Mouse (Mus musculus) midbrain, postnatal 0 days (tissue): ENCODE measurements around the gene Nos1. TPM values are rescaled to one million over a fixed set of nuclear protein-coding genes. Genes with fewer than 3 reads are reported as not detected.

Experiments
- ATAC-seq: fragments of 200-750 bp; cut with Nextera tagmentation; 2 replicates; pipeline ENCODE4 v1.8.0; 2017; ENCODE audit warnings: moderate number of reproducible peaks, mild to moderate bottlenecking, moderate TSS enrichment, moderate library complexity; ENCODE audit not compliant: low FRiP score
- DNase-seq: peaks from one replicate; pipeline ENCODE4 v3.0.0-alpha.2; 2015; ENCODE audit warnings: low spot score
- H3K27ac ChIP-seq: fragments of 300-500 bp; sonication (generic); 2 replicates; pipeline ENCODE4 v1.5.1; 2014; ENCODE audit warnings: low read depth, mild to moderate bottlenecking, low read length, mixed read lengths
- H3K27me3 ChIP-seq: fragments of 300-500 bp; sonication (generic); 2 replicates; pipeline ENCODE4 v1.6.1; 2014; ENCODE audit warnings: low read length, control low read depth, mixed read lengths; ENCODE audit not compliant: insufficient read depth
- H3K36me3 ChIP-seq: fragments of 300-500 bp; sonication (generic); 2 replicates; pipeline ENCODE4 v1.6.1; 2014; ENCODE audit warnings: low read length, control low read depth, mixed read lengths; ENCODE audit not compliant: insufficient read depth
- H3K4me1 ChIP-seq: fragments of 300-500 bp; sonication (generic); 2 replicates; pipeline ENCODE4 v1.6.1; 2014; ENCODE audit warnings: mild to moderate bottlenecking, control low read depth, antibody characterized with exemption, low read length, mixed read lengths; ENCODE audit not compliant: insufficient read depth
- H3K4me2 ChIP-seq: fragments of 300-500 bp; sonication (generic); 2 replicates; pipeline ENCODE4 v1.6.1; 2014; ENCODE audit warnings: low read depth, mild to moderate bottlenecking, low read length, mixed read lengths; ENCODE audit not compliant: poor library complexity, severe bottlenecking
- H3K4me3 ChIP-seq: fragments of 300-500 bp; sonication (generic); 2 replicates; pipeline ENCODE4 v1.5.1; 2014; ENCODE audit warnings: low read depth, mild to moderate bottlenecking, low read length, moderate library complexity
- H3K9ac ChIP-seq: fragments of 300-500 bp; sonication (generic); replicated peaks from 2 replicates; pipeline ENCODE4 v1.6.1; 2014; ENCODE audit warnings: mild to moderate bottlenecking, low read length, moderate library complexity, mixed read lengths; ENCODE audit not compliant: poor library complexity, severe bottlenecking
- H3K9me3 ChIP-seq: fragments of 300-500 bp; sonication (generic); 2 replicates; pipeline ENCODE4 v1.6.1; 2016; ENCODE audit warnings: low read length, control low read depth
- CTCF ChIP-seq: IDR thresholded peaks from 2 replicates; pipeline ENCODE4 v1.5.1; 2016; ENCODE audit warnings: antibody characterized with exemption, mild to moderate bottlenecking
- WGBS: fragments of 180-500 bp; shearing (Covaris S2); extraction: QIAGEN DNeasy Blood & Tissue Kit; methylation state at CpG from one replicate; pipeline ENCODE4 v1.1.7; 2014; 5-methylcytosine and 5-hydroxymethylcytosine counted together
- polyA plus RNA-seq: library from polyadenylated mRNA; unstranded; fragments of >200 nt; fragmentation: Nextera tagmentation; extraction: Ambion mirVana; gene quantifications from 2 replicates; pipeline ENCODE4 v1.2.1, GENCODE M21; 2015
- total RNA-seq: library from RNA; depleted of rRNA; stranded (reverse); fragments of >200 nt; gene quantifications from 2 replicates; pipeline ENCODE4 v1.2.3, GENCODE M21; 2014

Nos1 gene
- total and polyA plus RNA-seq, 2 experiments from 2014 or later = 3.4 to 17.8 TPM

- H3K27ac ChIP-seq = no peak overlapping the region
- ATAC-seq (no peak), DNase-seq (no peak)
- no peak overlapping the region for H3K9ac ChIP-seq
- H3K9me3 ChIP-seq = no peaks in the 10 kb centered on the region
- WGBS = 61% methylated on average over 8 of the region's 8 CpGs
- H3K4me1 ChIP-seq = no peaks in the 10 kb centered on the region
- no peak overlapping the region for H3K4me2 ChIP-seq
- no peaks in the 10 kb centered on the region for H3K27me3 ChIP-seq
- TF ChIP-seq CTCF = no peak
- H3K36me3 ChIP-seq = no peaks in the 10 kb centered on the region
- no peak overlapping the region for H3K4me3 ChIP-seq
Measured at GRCm38 (mm10) chr5:117889571-117889970, 108.7 kb downstream of the Nos1 start.

- H3K27me3 ChIP-seq = no peaks in the 10 kb centered on the region
- no peak for TF ChIP-seq CTCF
- ATAC-seq (no peak), DNase-seq (no peak)
- H3K4me1 ChIP-seq = no peaks in the 10 kb centered on the region
- H3K4me2 ChIP-seq = no peak overlapping the region
- no peak overlapping the region for H3K4me3 ChIP-seq
- no peak overlapping the region for H3K9ac ChIP-seq
- no peak overlapping the region; the same call in 1 of the 2 replicates for H3K27ac ChIP-seq
- WGBS = 68% methylated on average over 8 of the region's 8 CpGs
- no peaks in the 10 kb centered on the region for H3K9me3 ChIP-seq
- H3K36me3 ChIP-seq = no peaks in the 10 kb centered on the region
Measured at GRCm38 (mm10) chr5:117890871-117891270, 110.0 kb downstream of the Nos1 start.

DNA sequence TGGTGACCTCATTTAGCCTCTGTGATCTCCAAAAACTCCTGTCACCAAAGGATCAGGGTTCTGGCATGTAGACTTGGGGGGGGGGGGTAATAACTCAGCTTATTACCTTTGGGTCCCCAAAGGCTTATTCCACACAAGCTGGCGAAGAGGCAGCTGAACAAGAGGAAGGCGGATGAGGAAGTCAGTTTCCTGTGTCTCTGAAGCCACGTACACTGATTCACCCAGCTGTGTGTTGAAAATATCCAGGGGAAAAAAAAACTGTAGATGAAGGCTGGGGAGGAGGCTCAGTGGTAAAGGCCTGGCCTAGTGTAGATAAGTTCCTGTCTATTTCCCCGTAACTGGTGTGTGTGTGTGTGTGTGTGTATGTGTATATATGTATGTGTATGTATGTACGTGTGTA, 110.7 kb downstream of the Nos1 start:
- Histone ChIP-seq H3K4me1 (no peaks in the 10 kb centered on the region), H3K27ac (no peak overlapping the region), H3K4me3 (no peak overlapping the region), H3K4me2 (no peak overlapping the region), H3K9me3 (no peaks in the 10 kb centered on the region), H3K9ac (no peak overlapping the region), H3K27me3 (no peaks in the 10 kb centered on the region), H3K36me3 (no peaks in the 10 kb centered on the region)
- 82% methylated on average over 5 of the region's 5 CpGs for WGBS
- ATAC-seq (no peak), DNase-seq (no peak)
- no peak for TF ChIP-seq CTCF

DNA sequence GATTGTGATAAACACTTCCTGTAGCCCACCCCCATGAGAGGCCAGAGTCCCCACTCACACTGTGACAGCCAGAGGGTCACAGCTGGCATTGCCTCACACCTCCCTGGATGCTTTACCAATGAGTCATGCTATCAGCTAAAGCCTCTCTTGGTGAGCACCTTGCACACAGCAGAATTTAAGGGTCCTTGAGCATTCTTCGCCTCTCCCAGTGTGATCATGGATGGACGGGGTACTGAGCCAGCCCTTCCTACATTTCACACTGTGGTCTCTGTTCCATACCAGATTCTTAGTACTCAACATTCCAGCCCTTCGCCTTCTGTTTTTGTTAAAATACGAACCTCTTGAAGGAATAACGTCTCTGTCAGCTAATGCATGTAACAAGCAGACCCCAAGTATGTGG, 113.2 kb downstream of the Nos1 start:
- no peak overlapping the region for H3K27ac ChIP-seq
- DNase-seq (no peak), ATAC-seq (no peak)
- H3K9me3 ChIP-seq = no peaks in the 10 kb centered on the region
- no peaks in the 10 kb centered on the region for H3K4me1 ChIP-seq
- no peak overlapping the region for H3K4me2 ChIP-seq
- no peaks in the 10 kb centered on the region for H3K27me3 ChIP-seq
- no peak overlapping the region for H3K9ac ChIP-seq
- 86% methylated on average over 5 of the region's 5 CpGs for WGBS
- no peak for TF ChIP-seq CTCF
- no peaks in the 10 kb centered on the region for H3K36me3 ChIP-seq
- no peak overlapping the region for H3K4me3 ChIP-seq

DNA sequence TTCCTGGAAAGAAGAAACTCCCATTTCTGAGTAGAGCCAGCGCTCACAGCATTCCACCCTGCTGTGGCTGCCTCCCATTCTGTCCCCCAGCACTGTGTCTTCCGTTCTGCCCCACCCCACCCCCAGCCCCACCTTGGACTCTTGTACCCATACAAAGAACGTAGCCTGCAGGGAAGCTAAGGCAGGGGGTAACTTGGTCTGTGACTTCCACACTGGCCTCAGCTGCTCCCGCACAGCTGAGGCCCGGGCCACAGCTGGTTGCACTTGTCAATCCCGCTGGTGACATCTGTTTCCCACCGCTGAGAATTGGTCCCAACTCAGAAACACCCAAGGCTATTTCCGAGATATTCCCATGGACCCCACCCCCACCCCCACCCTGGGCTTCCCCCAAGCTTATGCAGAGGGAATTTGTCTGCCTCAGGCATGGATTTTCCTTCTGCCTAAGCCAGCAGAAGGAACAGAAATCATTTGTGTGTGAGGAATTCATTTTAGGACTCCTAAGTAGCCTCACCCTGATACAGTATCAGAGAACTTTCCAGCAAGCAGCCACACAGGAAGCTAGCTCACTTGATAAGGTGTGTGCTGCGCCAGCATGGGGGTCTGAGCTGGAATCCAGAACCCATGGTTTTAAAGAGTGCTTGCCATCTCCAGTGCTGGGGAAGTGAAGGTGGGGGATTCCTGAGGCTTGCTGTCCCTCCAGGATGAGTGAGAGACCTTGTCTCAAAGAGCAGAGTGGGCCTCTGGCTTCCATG, 117.4 kb downstream of the Nos1 start:
- Histone ChIP-seq H3K36me3 (no peaks in the 10 kb centered on the region), H3K9ac (no peak overlapping the region), H3K4me3 (no peak overlapping the region), H3K27ac (no peak overlapping the region), H3K9me3 (no peaks in the 10 kb centered on the region), H3K4me2 (no peak overlapping the region), H3K4me1 (no peaks in the 10 kb centered on the region), H3K27me3 (no peaks in the 10 kb centered on the region)
- DNase-seq (no peak), ATAC-seq (no peak)
- TF ChIP-seq CTCF = no peak
- WGBS = 17% methylated on average over 9 of the region's 9 CpGs

- no peak overlapping the region for H3K4me3 ChIP-seq
Measured at GRCm38 (mm10) chr5:117899361-117899760, 118.5 kb downstream of the Nos1 start.

More at GRCm38 (mm10) chr5:117899361-117899760, 118.5 kb downstream of the Nos1 start:
- Histone ChIP-seq H3K27ac (no peak overlapping the region), H3K36me3 (no peaks in the 10 kb centered on the region), H3K9me3 (no peaks in the 10 kb centered on the region), H3K4me2 (no peak overlapping the region), H3K4me1 (peaks cover 4% of the 10 kb centered on the region; the same call in 1 of the 2 replicates), H3K9ac (no peak overlapping the region), H3K27me3 (no peaks in the 10 kb centered on the region)
- no peak for TF ChIP-seq CTCF
- 75% methylated on average over 10 of the region's 10 CpGs for WGBS
- DNase-seq = no peak
- ATAC-seq = no peak
